23 mouse cellular contexts compared by ENCODE assay signal in genomic region chr6:99545437-99545836, GRCm38 (mm10).
"Had no signal": no experiment of that assay in that cellular context is flagged by ENCODE, and none has a peak within 500 bp of the region (broad histone marks: within the 10 kb centered on the region; RNA-seq: fewer than 3 reads in every experiment).

No protein-coding gene starts in this region.

- H3K9ac ChIP-seq: heart, embryonic 12.5 days; hindbrain, embryonic 12.5 days; hindbrain, embryonic 14.5 days; intestine, embryonic 15.5 days; limb, embryonic 13.5 days; limb, embryonic 15.5 days had no signal

- H3K4me3 ChIP-seq: gastrocnemius, adult 2 months; heart, embryonic 10.5 days; heart, embryonic 12.5 days; hindbrain, embryonic 10.5 days; hindbrain, embryonic 12.5 days; intestine, embryonic 15.5 days; layer of hippocampus, adult 2 months; left cerebral cortex, adult 2 months; limb, embryonic 13.5 days; limb, embryonic 15.5 days had no signal

- H3K27me3 ChIP-seq: heart, embryonic 12.5 days; hindbrain, embryonic 12.5 days; intestine, embryonic 15.5 days; limb, embryonic 13.5 days; limb, embryonic 15.5 days had no signal

- H3K27ac ChIP-seq: gastrocnemius, adult 2 months; heart, embryonic 10.5 days; hindbrain, embryonic 10.5 days; hindbrain, embryonic 12.5 days; hindbrain, embryonic 14.5 days; intestine, embryonic 15.5 days; layer of hippocampus, adult 2 months; left cerebral cortex, adult 2 months; limb, embryonic 13.5 days; limb, embryonic 15.5 days had no signal

- H3K4me2 ChIP-seq: heart, embryonic 12.5 days; hindbrain, embryonic 12.5 days; hindbrain, embryonic 14.5 days; intestine, embryonic 15.5 days; limb, embryonic 13.5 days; limb, embryonic 15.5 days had no signal

- H3K9me3 ChIP-seq: heart, embryonic 10.5 days; heart, embryonic 12.5 days; intestine, embryonic 15.5 days; limb, embryonic 13.5 days; limb, embryonic 15.5 days had no signal

- ATAC-seq: hindbrain, embryonic 16.5 days; inflammation-experienced regulatory T-cells, adult 6 months; intestine, embryonic 15.5 days; intestine, postnatal 0 days had no signal

- H3K36me3 ChIP-seq: heart, embryonic 10.5 days; heart, embryonic 12.5 days; hindbrain, embryonic 10.5 days; hindbrain, embryonic 12.5 days; intestine, embryonic 15.5 days; limb, embryonic 13.5 days; limb, embryonic 15.5 days had no signal

- DNase-seq: gastrocnemius, adult 2 months; gastrocnemius, postnatal 10 days; gastrocnemius, postnatal 25 days; heart, adult 18-20 months; heart, postnatal 10 days; heart, postnatal 4 days; kidney, adult 18-20 months; kidney, adult 8-10 months; kidney, postnatal 14 days; kidney, postnatal 36 days had no signal

- H3K4me1 ChIP-seq: heart, embryonic 10.5 days; heart, embryonic 12.5 days; hindbrain, embryonic 12.5 days; intestine, embryonic 15.5 days; limb, embryonic 13.5 days; limb, embryonic 15.5 days had no signal
